Mouse (Mus musculus) subcutaneous adipose tissue, adult 2 months (tissue): ENCODE measurements around the gene Fam120c. TPM values are rescaled to one million over a fixed set of nuclear protein-coding genes. Genes with fewer than 3 reads are reported as not detected.

ENCODE experiments used
- polyA plus RNA-seq: library from polyadenylated mRNA; depleted of rRNA; stranded (reverse); fragments of >200 nt; gene quantifications from 2 replicates; pipeline ENCODE4 v1.2.3, GENCODE M21; 2012; ENCODE audit warnings: low replicate concordance; rRNA removed

Fam120c gene
- polyA plus RNA-seq = 5.1 and 7.3 TPM in 2 replicates

DNA sequence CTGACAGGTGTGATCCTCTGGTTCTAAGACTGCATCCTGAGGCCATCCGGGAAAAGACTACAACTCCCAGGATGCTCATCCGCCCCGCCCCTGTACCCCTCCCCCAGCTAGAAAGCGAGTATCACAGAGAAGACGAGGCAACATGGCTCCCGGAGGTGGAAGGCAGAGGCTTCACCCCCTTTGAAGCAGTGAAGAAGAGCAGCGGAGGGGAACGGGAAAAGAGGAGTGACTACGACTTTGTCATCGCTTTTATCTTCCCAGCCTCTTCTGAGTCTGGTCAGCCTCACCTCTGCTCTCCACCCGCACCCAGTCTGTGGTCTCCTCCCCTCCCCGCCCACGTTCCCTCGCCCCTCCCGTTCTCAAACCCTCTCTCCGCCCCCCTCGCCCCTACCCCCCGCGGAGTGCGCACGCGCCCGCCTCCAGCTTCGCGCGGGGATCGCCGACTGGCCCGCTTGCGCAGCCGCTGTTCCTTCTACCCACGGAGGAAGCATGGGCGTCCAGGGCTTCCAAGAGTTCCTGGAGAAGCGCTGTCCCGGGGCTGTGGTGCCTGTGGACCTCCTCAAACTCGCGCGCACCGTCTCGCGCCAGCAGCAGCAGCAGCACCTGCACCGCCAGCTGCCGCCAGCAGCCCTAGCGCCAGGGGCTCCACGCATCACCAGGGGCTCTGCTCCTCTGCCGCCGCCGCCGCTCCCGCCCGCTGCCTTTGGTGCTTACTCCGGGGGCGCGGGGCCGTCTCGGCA, at the start of gene Fam120c:
Fam120c (plus strand) TSS at position 415 of the 740 bp plus-strand sequence.

DNA sequence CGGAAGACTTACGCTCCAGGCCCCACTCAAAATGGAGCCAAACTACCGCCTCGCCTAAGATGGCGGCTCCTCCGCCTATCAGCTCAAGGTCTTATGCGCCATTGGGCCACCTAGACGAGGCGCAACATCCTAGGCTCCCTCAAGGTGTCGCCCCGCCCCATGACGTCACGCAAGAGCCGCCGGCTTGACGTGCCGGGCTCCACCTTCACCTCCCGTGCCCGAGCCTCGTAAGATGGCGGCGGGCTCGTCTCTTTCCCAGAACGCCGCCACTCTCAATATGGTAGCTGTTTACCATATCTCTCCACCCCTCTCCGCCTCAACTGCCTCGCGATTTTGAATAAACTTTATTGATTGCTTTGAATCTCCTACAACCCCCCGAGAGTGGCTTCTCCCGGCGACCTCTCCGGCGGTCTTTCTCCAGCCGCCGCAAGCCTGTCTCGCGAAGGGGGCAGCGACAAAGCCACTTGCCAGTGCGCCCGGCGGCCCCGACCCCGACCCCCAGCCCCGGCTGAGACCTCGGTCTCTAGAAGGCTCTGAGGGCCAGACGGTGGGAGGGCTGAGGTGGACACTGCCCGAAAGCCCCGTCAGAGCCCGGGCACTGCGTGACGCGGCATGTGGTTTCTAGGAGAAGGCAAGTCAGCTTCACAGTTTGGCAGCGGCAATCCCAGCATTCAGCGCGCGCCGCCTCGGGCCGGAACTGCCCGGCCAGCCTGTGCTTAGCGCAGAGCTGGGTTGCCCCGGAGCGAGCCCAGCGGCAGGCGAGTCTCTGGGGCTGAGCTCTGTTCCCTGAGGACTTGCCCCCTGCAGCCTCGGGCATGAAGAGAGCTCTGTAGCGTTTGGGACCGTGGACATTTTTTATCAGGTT, 176.7 kb downstream of the Fam120c start, which contains the start of gene Phf8:
Phf8 (plus strand) TSS at position 215 of the 865 bp plus-strand sequence.

Other genes with a start within 250 kb of the Fam120c start
- 9.7 and 9.8 TPM in 2 replicates for gene Tsr2, start 247.6 kb upstream of the Fam120c start, polyA plus RNA-seq
- gene Wnk3, start 146.1 kb upstream of the Fam120c start, polyA plus RNA-seq = 0.06 and 0.71 TPM in 2 replicates
- gene Phf8, start 176.5 kb downstream of the Fam120c start, polyA plus RNA-seq = 17.2 and 25.5 TPM in 2 replicates